ENCODE assay signal across 22 mouse cellular contexts in the genomic region with DNA sequence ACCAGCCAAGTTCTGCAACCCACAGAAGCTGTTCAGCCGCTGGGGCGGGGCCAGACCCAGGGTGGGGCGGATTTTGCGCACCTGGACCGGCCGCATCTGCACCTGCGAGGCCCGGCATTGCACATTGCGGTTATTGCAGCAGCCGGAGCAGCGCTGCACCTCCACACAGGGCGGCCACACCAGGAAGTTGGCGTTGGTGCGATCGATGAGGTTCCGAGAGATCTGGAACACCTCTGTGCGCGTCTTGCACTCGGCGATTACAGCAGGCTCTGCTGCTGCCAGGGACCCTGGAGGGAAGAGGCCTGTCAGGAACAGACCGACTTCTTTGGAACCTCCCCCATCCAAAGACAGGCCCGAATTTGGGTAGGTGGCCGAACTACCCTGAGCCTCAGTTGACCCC.
"Had no signal": no experiment of that assay in that cellular context is flagged by ENCODE, and none has a peak within 500 bp of the region (broad histone marks: within the 10 kb centered on the region; RNA-seq: fewer than 3 reads in every experiment).

No protein-coding gene starts in this region.

- H3K9ac ChIP-seq: limb, embryonic 13.5 days; liver, embryonic 12.5 days; liver, embryonic 15.5 days; lung, embryonic 15.5 days; midbrain, embryonic 12.5 days; midbrain, embryonic 15.5 days; neural tube, embryonic 12.5 days; stomach, embryonic 15.5 days had no signal

- H3K9me3 ChIP-seq: limb, embryonic 10.5 days; limb, embryonic 13.5 days; liver, embryonic 12.5 days; liver, embryonic 15.5 days; lung, embryonic 15.5 days; midbrain, embryonic 12.5 days; midbrain, embryonic 15.5 days; neural tube, embryonic 12.5 days; stomach, embryonic 15.5 days had no signal

- DNase-seq: kidney, postnatal 25 days; layer of hippocampus, adult 9-11 months; liver; lung, adult 18-20 months; lung, postnatal 10 days; lung, postnatal 36 days; retina, postnatal 1 day; right cerebral cortex, postnatal 25 days; spleen, adult 18-20 months; thymus, postnatal 14 days; thymus, postnatal 4 days had no signal

- H3K4me1 ChIP-seq: limb, embryonic 13.5 days had no signal

- H3K4me2 ChIP-seq: limb, embryonic 13.5 days; liver, embryonic 12.5 days; liver, embryonic 15.5 days; lung, embryonic 15.5 days; midbrain, embryonic 12.5 days; midbrain, embryonic 15.5 days; neural tube, embryonic 12.5 days; stomach, embryonic 15.5 days had no signal

- H3K27ac ChIP-seq: kidney, postnatal 0 days; layer of hippocampus, adult 2 months; limb, embryonic 13.5 days; liver, embryonic 12.5 days; liver, embryonic 15.5 days; lung, embryonic 15.5 days; midbrain, embryonic 12.5 days; midbrain, embryonic 15.5 days; neural tube, embryonic 12.5 days; stomach, embryonic 15.5 days had no signal

- H3K4me3 ChIP-seq: layer of hippocampus, adult 2 months; limb, embryonic 10.5 days; limb, embryonic 13.5 days; liver, embryonic 12.5 days; liver, embryonic 15.5 days; lung, embryonic 15.5 days; midbrain, embryonic 12.5 days; midbrain, embryonic 15.5 days; neural tube, embryonic 12.5 days; stomach, embryonic 15.5 days had no signal

- ATAC-seq: liver, embryonic 12.5 days; midbrain, embryonic 15.5 days had no signal

- H3K27me3 ChIP-seq: limb, embryonic 13.5 days; lung, embryonic 15.5 days; midbrain, embryonic 15.5 days; neural tube, embryonic 12.5 days; stomach, embryonic 15.5 days had no signal

- H3K36me3 ChIP-seq: limb, embryonic 10.5 days; limb, embryonic 13.5 days; liver, embryonic 12.5 days; liver, embryonic 15.5 days; lung, embryonic 15.5 days; midbrain, embryonic 12.5 days; midbrain, embryonic 15.5 days; neural tube, embryonic 12.5 days; stomach, embryonic 15.5 days had no signal
